Mouse (Mus musculus) left cerebral cortex, adult 8-10 months (tissue): ENCODE measurements around the gene Pigz. TPM values are rescaled to one million over a fixed set of nuclear protein-coding genes. Genes with fewer than 3 reads are reported as not detected.

Experiments used
- DNase-seq, 2 experiments: peaks; one replicate each; pipeline ENCODE4 v3.0.0; 2022; ENCODE audit warnings: low spot score in 2 of 2
- total RNA-seq, 4 experiments: library from RNA; stranded (reverse); gene quantifications; 2 replicates each; pipeline ENCODE4 v1.2.4; 2022

The Pigz gene
- 10 to 100 TPM; 26.2 to 30.5 (median 28.8) TPM for total RNA-seq

- peak; percentile 53 to 63 for DNase-seq
These were observed at the start of gene Pigz for GRCm38 (mm10) chr16:31933751-31934549. Pigz (plus strand) TSS chr16:31933851.

- no peak for DNase-seq
These were observed 49.7 kb upstream of the Pigz start for GRCm38 (mm10) chr16:31883902-31884301.

GRCm38 (mm10) chr16:31890907-31891306 lies 42.7 kb upstream of the Pigz start:
- DNase-seq, result no peak

- no peak for DNase-seq
These were observed 40.1 kb upstream of the Pigz start for GRCm38 (mm10) chr16:31893396-31894141.

GRCm38 (mm10) chr16:31896971-31897774 lies 36.5 kb upstream of the Pigz start:
- peak in 1 of 2 experiments; percentile 90 for DNase-seq

GRCm38 (mm10) chr16:31898546-31899326 lies 34.9 kb upstream of the Pigz start:
- peak in 1 of 2 experiments; percentile 97 for DNase-seq

GRCm38 (mm10) chr16:31901886-31902285 lies 31.8 kb upstream of the Pigz start:
- no peak for DNase-seq

- DNase-seq, result no peak
These were observed 30.4 kb upstream of the Pigz start for GRCm38 (mm10) chr16:31903239-31903638.

GRCm38 (mm10) chr16:31905331-31905730 lies 28.3 kb upstream of the Pigz start:
- no peak for DNase-seq

GRCm38 (mm10) chr16:31905891-31906825 lies 27.5 kb upstream of the Pigz start:
- no peak for DNase-seq

GRCm38 (mm10) chr16:31906896-31907295 lies 26.8 kb upstream of the Pigz start:
- DNase-seq, result no peak

- DNase-seq, result peak in 1 of 2 experiments; percentile 73
These were observed 24.7 kb upstream of the Pigz start for GRCm38 (mm10) chr16:31908959-31909358.

GRCm38 (mm10) chr16:31910281-31910847 lies 23.3 kb upstream of the Pigz start:
- no peak for DNase-seq

- DNase-seq, result no peak
These were observed 15.9 kb upstream of the Pigz start for GRCm38 (mm10) chr16:31917776-31918175.

GRCm38 (mm10) chr16:31918248-31918724 lies 15.4 kb upstream of the Pigz start:
- DNase-seq, result peak; percentile 78 to 80

- no peak for DNase-seq
These were observed 9.3 kb upstream of the Pigz start for GRCm38 (mm10) chr16:31924368-31924767.

- DNase-seq, result no peak
These were observed 7.6 kb upstream of the Pigz start for GRCm38 (mm10) chr16:31926091-31926490.

GRCm38 (mm10) chr16:31926547-31927182 lies 7.0 kb upstream of the Pigz start:
- DNase-seq, result no peak

GRCm38 (mm10) chr16:31927412-31927811 lies 6.2 kb upstream of the Pigz start:
- no peak for DNase-seq
